Mouse (Mus musculus) lung, postnatal 36 days (tissue): ENCODE measurements around the gene Ermp1.
A peak's percentile ranks its signal among the peaks of the same experiment; 100 is the strongest.
"Not testable (repeated sequence)": the region's sequence is repeated elsewhere in the genome, so short reads cannot be mapped to it uniquely, and the experiment has no call there.

Experiments
- DNase-seq: peaks from one replicate; pipeline ENCODE4 v3.0.0; 2022; ENCODE audit warnings: mixed read lengths

The Ermp1 gene

DNA sequence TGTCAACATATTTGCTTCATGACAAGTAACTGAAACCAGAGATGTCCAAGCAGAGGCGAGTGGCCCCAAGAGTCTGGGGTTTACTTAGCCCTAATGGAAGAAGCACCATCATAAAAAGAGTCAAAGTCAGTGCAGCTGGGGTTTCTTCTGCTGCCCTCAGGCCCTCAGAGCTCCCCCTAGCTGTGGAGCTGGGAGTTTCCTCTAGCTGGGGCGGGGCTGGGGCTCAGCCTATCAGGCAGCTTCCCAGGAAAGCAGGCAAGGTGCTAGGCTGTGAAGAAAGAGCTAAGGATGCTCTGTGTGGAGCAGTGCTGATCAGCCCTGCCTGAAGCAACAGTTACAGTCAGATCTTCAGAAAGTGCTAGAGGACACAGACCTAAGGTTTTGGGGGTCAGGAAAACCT, 51.2 kb downstream of the Ermp1 start:
- DNase-seq = peak; percentile 12

DNA sequence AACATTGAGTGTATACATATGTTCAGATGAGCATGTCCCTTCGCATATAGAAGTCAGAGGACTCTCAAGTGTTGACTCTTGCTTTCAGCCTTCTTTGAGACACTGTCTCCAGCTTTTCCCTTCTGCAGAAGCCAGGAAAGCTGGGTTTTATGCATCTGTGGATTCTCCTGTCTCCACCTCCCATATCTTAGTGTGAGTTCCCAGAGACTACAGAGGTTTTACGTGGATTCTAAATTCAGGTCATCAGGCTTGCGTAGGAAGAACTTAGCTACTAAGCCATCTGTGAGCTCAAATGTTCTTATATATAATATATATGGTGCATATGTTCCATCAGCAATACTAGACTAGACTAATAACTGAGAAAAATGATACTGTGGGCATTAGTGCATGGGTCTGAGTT, 51.9 kb downstream of the Ermp1 start:
- no peak for DNase-seq

DNA sequence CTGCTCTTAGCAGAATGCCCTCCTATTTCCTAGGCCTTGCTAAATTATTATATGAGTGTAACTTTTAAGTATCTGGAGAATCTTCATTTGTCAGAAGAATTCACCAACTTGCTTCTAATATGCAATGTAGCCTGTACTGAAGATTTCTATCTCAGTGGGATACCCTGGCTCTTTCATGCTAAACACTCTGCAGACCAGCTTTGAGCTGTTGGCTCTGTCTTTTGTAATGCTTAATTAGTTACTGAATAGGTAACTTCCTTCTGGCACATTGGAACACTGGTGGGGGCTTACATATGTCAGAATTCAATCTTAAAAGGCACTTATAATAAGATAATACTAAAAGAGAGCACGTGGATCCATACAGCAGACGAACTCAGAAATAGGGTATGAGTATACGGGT, 54.4 kb downstream of the Ermp1 start:
- not testable (repeated sequence) for DNase-seq

DNA sequence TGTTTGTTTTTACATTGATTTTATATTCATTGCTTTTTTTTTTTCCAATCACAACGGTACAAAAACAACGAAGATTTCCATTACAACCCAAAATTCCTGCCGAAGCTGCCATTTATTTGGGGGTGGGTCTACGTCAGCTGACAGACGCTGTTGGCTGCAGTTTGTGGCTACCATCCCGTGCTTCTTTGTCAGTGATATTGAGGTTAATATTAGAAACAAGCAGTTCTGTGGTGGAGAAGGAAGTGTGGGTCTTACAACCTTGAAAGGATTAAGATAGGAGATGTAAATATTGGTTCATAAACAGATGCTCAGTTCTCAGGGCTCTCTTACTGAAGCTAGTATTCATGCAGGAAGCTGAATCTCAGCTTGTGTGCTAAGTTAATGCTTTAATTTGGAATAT, 64.5 kb downstream of the Ermp1 start:
- DNase-seq = no peak

DNA sequence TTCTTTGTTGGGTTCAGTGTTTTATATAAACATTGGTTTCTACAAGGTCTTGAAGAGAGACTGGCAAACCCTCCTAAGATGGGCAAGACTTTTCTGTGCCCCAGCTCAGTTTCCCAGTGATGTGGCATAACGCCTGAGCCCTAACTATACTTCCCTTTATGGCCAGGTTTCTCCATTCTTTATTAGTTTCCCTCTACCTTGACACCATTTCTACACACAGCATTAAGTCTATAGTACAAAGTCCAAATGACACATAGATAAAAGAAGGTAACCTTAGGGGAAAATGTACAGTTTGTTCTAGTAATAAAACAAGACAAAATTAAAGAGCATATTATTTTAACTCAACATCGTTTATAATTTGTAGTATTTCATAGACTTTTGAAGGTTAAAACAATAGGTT, 65.8 kb downstream of the Ermp1 start:
- no peak for DNase-seq

DNA sequence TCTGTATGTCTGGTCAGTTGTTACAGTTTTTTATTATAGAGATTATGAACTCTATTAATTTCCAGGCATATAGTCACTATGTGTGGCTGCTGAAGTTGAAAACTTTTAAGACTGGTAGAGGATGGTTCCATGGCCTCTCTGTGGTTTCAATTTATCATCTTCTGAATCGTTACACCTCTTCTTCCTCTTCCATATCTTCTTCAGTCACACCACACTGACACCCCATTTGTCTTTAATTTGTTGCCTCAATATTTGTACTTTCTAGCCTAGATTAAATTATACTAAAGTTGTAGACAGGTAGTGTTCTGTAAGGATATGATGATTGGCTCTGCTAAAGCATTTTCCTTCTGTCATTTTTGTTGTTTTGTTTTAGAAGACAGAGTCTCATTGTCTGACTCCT, 81.7 kb downstream of the Ermp1 start:
- no peak for DNase-seq

DNA sequence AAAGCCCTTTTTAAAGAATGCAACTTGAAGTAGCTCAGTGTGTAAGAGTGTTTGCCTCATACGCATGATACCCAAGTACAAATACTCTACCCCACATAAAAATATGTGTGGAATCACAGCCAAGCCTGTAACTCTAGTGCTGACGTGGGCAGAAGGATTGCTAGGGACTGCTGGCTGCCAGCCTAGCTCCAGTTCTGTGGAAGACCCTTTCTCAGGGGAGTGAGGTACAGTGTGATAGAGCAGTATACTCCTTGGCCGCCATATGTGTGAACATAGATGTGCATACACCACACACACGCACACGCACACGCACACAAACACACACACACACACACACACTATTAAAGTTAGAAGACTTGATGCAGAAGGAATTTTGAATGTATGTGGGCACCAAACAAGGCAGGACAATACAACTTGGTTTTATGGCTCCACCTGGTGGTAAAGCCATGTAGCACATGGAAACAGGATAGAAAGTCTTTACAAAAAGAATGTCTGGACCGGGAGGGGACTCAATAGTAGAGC, 84.9 kb downstream of the Ermp1 start:
- peak; percentile 90 for DNase-seq

DNA sequence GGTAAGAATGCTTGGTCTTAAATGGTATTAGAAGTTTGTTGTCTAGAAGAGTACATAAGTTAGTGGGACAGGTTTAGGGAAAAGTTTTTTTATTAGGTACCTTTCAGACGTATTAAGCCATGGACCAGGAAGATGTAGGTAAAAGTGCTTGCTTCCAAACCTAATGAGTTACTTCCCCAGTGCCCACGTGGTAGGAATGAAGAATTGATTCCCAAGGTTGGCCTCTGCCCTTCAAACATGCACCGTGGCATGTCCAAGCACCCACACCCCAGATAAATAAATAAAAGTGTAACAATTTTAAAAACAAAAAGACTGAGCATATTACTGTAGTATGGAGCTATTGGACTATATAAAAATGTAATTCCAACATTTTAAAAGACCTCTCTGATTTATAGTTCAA, 85.6 kb downstream of the Ermp1 start:
- peak; percentile 11 for DNase-seq

DNA sequence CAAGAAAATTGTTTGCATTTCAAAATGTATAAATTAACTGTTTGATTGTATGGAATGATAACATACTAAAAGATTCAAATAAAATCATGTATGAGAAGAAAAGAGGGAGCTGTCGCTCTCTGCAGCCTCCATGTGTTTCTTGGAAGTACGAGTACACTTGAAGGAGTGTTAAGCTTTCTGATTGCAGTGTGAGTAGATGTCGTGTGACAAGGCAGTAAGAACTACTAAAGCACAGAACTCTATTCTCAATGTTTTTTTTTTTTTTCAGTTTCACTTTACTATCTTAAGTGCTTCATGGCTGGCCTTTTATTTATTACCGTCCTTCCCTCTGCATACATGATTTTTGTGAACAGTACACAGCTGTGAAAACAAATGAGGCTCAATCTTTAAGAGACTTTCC, 86.0 kb downstream of the Ermp1 start:
- DNase-seq = peak; percentile 27
